Mouse (Mus musculus) frontal cortex, adult 2 months (tissue): ENCODE measurements around the gene Gnat2. TPM values are rescaled to one million over a fixed set of nuclear protein-coding genes. Genes with fewer than 3 reads are reported as not detected.

Source experiments
- DNase-seq, 2 experiments: peaks; one replicate each; pipeline ENCODE4 v3.0.0; 2022; ENCODE audit warnings: low spot score in 1 of 2; ENCODE audit errors: extremely low spot score in 1 of 2
- polyA plus RNA-seq: library from polyadenylated mRNA; depleted of rRNA; stranded (reverse); fragments of >200 nt; gene quantifications from 2 replicates; pipeline ENCODE4 v1.2.3, GENCODE M21; 2012

Gnat2 gene
- polyA plus RNA-seq, 1 experiment: 0.58 TPM

DNA sequence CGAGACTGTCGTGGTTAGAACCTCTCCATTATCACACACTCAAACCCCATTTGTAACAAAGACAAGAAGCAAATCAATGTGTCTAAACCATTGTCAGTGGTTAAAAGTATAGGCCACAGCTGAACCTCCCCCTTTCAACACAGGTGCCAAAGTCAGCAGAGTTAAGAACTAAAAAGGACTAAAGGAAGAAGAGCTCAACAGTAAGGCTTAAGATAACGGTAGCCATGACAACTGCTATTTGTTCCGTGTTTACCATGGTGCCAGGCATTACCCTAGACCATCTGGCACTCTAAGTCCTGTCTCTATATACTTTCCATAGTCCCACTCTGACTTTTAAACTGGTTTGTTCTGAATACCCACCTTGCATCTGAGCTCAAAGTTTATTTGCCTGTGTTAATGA lies 20.1 kb downstream of the Gnat2 start:
- no peak for DNase-seq

- no peak for DNase-seq
These were observed 21.2 kb downstream of the Gnat2 start for GRCm38 (mm10) chr3:108113591-108114289.

- DNase-seq: no peak
These were observed 24.9 kb downstream of the Gnat2 start for GRCm38 (mm10) chr3:108117465-108117864.

DNA sequence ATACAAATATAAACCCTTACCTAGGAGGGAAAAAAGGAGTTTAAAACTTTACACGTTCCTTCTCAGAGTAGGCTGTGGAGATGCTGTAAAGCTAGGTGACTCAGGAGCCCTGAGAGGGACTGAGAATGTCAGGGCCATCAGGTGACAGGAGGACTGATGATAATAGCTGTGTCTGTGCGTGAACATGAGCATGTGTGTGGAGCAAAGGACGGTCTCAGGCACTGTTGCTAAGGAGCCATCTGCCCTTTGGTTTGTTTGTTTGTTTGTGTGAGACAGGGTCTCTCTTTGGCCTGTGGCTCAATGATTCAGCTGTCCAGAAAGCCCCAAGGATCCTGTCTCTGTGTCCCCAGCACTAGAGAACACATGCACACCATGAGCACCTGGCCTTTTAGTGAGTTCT lies 28.5 kb downstream of the Gnat2 start:
- DNase-seq: no peak

DNA sequence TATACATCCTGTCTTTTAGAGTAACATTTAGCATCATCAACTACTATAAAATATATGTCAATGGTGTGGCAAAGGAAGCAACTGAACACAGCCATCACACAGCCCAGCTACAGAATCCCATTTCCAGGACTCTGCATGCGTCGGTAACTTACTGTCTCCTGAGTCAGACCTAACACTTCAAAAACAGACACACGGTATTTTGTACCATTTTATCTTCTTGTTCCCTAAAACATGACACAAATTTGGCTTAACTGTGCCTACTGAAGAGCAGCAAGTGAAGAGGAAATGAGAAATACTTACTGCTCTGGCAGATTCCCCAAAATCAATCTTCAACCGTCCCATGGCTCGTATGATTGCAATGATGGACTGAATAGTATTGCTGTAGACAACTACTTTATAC lies 30.7 kb downstream of the Gnat2 start:
- DNase-seq: no peak

- no peak for DNase-seq
These were observed 31.5 kb downstream of the Gnat2 start for GRCm38 (mm10) chr3:108124131-108124530.

GRCm38 (mm10) chr3:108126327-108126726 lies 33.7 kb downstream of the Gnat2 start:
- DNase-seq: no peak

DNA sequence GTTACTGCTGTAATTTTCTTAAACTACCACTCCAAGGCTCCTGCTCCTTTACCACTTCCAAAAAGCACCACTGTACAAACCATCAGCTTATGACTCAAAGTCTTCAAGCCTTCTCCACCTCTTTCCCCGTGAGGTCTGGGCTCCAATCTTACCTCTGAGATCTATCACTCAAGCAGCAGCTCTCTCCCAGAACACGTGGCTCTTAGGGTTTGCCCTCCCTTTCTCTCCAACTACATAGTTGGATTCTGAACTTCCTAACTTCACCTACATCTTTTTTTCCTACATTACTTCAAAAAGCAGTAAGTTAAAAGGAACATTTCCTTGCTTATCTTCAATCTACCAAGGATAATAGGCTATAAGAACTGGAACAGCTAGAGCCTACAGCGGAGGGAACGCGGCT lies 35.9 kb downstream of the Gnat2 start:
- DNase-seq: no peak

DNA sequence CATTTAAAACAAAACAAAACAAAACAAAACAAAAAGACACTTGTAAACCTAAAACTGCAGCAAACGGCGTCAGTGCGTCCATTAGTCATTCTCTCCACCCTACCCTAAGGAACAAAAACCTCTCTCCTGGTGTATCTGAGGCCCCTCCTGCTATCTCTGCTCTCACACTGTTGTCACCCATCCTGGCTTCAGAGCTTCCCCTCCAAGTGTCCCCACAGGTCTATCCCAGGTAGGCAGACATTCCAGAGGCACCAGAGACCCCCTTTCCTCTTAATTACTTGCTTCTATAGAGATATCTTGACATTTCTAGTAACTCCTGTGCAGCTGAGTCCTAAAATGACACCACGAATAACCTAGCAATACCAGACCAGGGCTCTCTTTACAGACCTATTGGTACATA lies 36.8 kb downstream of the Gnat2 start:
- DNase-seq: no peak

DNA sequence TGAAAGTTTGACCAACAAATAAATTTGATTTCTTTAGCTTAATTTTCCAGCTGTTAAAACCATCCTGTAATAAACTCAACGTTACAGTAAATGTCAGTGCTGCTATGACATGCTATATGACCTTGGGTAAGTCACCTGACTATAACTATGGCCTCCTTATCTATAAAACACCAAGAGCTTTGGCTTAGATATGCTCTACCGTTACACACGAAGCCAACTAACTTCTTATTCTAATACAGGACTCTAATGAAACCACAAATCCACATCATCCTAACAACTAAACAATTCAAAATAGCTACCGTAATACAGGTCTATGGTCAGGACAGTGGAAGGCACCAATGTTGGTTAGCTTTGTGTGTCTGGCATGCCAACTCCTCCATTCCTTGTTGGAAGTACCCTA lies 37.2 kb downstream of the Gnat2 start:
- no peak for DNase-seq

- DNase-seq: no peak
These were observed 38.6 kb downstream of the Gnat2 start for GRCm38 (mm10) chr3:108131216-108131615.

GRCm38 (mm10) chr3:108131821-108132220 lies 39.2 kb downstream of the Gnat2 start:
- no peak for DNase-seq

DNA sequence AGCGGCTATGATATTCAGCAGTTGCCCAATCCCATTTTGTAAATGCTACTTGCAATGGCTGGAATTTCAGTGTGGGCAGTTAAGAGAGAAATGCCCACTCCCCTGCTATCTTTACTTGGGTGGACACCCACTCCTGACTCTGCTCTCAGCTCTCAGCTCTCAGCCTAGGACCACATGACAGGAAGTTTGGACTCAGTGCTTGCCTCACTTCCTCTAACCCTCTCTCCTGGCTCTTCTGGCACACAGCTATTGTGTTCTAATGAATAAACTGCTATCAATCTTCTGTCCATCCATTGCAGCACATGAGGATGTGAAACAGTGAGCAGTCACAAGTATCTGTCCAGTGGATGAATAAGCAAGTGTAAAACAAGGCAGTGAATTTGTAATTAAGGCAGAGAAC lies 39.9 kb downstream of the Gnat2 start:
- no peak for DNase-seq

- peak; percentile 69 to 82 for DNase-seq
These were observed 42.1 kb downstream of the Gnat2 start for GRCm38 (mm10) chr3:108134701-108135100.

- DNase-seq: no peak
These were observed 46.5 kb downstream of the Gnat2 start for GRCm38 (mm10) chr3:108139113-108139512.

GRCm38 (mm10) chr3:108140786-108141185 lies 48.2 kb downstream of the Gnat2 start:
- no peak for DNase-seq

DNA sequence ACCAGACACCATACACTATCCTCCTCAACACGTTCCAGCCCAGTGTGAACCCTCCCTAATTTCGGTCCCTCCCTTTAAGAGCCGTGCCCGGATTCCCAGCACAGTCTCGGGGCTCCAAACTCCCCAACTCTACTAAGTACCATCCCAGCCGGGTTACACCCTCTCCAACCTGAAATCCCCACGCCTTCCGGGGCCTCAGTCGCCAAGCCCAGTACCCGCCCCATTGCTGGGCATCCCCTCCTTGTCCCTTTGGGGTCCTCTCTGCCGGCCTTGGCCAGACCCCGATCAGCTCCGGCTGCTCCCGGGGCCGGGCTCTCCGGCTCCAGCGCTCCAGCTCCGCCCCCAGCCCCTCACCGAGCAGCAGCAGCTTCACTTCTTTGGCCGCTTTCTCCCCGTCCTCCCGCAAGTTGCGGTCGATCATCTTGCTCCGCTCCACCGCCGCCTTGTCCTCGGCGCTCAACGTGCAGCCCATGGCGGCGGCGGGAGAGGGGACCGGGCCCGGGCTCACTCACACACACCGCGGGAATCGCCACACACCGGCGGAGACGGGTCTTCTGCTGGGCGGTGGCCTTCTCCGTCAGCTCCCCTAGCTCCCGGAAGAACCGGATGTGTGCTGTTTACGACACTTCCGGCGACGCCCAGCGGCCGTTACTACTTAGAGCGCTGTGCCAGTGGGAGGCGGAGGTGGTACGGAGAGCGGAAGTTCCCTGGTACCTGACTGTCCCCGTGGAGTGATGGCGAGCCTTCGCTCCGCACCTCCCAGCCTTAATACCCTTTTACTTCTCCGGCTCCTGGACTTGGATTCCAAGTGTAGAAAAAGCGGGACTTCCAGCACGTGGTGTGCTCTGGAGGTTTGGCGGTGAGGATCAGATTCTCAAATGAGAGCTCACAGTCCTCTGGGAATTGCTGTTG lies 53.2 kb downstream of the Gnat2 start, which contains the start of gene Gnai3:
Gnai3 (minus strand) TSS at position 613 of the 912 bp plus-strand sequence.
- peak; percentile 80 to 93 for DNase-seq

- no peak for DNase-seq
These were observed 54.1 kb downstream of the Gnat2 start for GRCm38 (mm10) chr3:108146671-108147070.

GRCm38 (mm10) chr3:108147386-108148235 lies 55.0 kb downstream of the Gnat2 start:
- DNase-seq: peak; percentile 83 to 95
